Mouse (Mus musculus) lung, embryonic 16.5 days (tissue): ENCODE results near the gene Txndc2. TPM values are rescaled to one million over a fixed set of nuclear protein-coding genes. Genes with fewer than 3 reads are reported as not detected.

Source experiments
- ATAC-seq: fragments of 200-750 bp; cut with Nextera tagmentation; 2 replicates; pipeline ENCODE4 v1.8.0; 2017; ENCODE audit warnings: low read depth, mild to moderate bottlenecking, moderate library complexity
- H3K27ac ChIP-seq: fragments of 300-500 bp; sonication (generic); 2 replicates; pipeline ENCODE4 v1.5.1; 2014; ENCODE audit warnings: mild to moderate bottlenecking, control low read depth, low read length
- H3K27me3 ChIP-seq: fragments of 300-500 bp; sonication (generic); 2 replicates; pipeline ENCODE4 v1.6.1; 2014; ENCODE audit warnings: low read depth, low read length, mixed read lengths; ENCODE audit not compliant: control insufficient read depth, insufficient read depth
- H3K36me3 ChIP-seq: fragments of 300-500 bp; sonication (generic); 2 replicates; pipeline ENCODE4 v1.6.1; 2014; ENCODE audit warnings: low read length; ENCODE audit not compliant: control insufficient read depth, insufficient read depth
- H3K4me1 ChIP-seq: fragments of 300-500 bp; sonication (generic); replicated peaks from 2 replicates; pipeline ENCODE4 v1.6.1; 2014; ENCODE audit warnings: low read length, mixed read lengths; ENCODE audit not compliant: control insufficient read depth, insufficient read depth
- H3K4me2 ChIP-seq: fragments of 300-500 bp; sonication (generic); 2 replicates; pipeline ENCODE4 v1.6.1; 2014; ENCODE audit warnings: low read depth, low read length, control low read depth
- H3K4me3 ChIP-seq: fragments of 300-500 bp; sonication (generic); 2 replicates; pipeline ENCODE4 v1.5.1; 2014; ENCODE audit warnings: mild to moderate bottlenecking, low read length, control low read depth
- H3K9ac ChIP-seq: fragments of 300-500 bp; sonication (generic); 2 replicates; pipeline ENCODE4 v1.6.1; 2014; ENCODE audit warnings: low read length, control low read depth
- H3K9me3 ChIP-seq: fragments of 300-500 bp; sonication (generic); 2 replicates; pipeline ENCODE4 v1.6.1; 2016; ENCODE audit warnings: low read length; ENCODE audit not compliant: control insufficient read depth
- WGBS: fragments of 180-500 bp; shearing (Covaris S2); extraction: QIAGEN DNeasy Blood & Tissue Kit; methylation state at CpG from one replicate; pipeline ENCODE4 v1.1.7; 2014; 5-methylcytosine and 5-hydroxymethylcytosine counted together
- polyA plus RNA-seq: library from polyadenylated mRNA; unstranded; fragments of >200 nt; fragmentation: Nextera tagmentation; extraction: Ambion mirVana; gene quantifications from 2 replicates; pipeline ENCODE4 v1.2.1, GENCODE M21; 2015

Gene Txndc2
- polyA plus RNA-seq, 1 experiment from 2014 or later: not detected

DNA sequence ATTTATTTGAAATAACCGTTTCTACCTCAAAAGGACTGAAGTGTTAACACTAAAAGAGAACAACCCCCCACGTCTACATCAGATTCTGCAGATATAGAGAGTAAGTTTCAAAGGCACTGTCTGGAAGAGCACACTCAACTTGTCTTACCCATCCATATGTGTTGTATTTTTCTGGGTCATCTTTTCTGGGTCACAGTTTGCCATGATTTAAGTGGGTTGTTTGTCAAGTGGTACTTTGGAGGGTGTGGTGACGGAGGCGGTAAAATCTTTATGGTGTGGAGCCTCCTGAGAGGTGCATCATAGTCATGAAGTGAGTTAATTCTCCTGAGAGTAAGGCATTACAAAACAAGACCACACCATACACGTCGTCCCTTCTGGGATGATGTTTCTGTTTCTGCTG lies 16.4 kb downstream of the Txndc2 start:
- WGBS: 77% methylated on average over 6 of the region's 6 CpGs
- Histone ChIP-seq H3K4me1 (no peaks in the 10 kb centered on the region), H3K4me3 (no peak overlapping the region)

DNA sequence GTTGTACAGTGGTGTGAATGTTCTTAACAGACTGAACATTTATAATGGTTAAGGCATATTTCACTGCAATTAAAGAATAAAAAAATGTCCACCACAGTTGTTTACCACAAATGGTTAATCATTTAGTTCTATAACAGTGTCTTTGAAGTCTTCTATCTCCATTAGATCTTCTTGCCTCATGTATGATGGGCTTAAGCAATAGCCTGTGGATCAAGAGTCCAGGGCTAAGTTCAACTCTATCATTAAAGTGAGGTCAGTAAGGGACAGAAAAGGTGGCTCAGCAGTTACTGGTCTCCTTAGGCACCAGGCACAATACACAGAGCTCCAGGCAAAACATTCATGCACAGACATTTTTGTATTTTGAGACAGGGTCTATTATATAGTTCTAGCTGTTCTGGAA lies 18.8 kb downstream of the Txndc2 start:
- H3K4me3 ChIP-seq: no peak overlapping the region
- H3K9ac ChIP-seq: no peak overlapping the region
- no peaks in the 10 kb centered on the region for H3K36me3 ChIP-seq
- no peak overlapping the region for H3K27ac ChIP-seq
- no peaks in the 10 kb centered on the region for H3K4me1 ChIP-seq
- ATAC-seq: no peak
- H3K27me3 ChIP-seq: no peaks in the 10 kb centered on the region
- no peaks in the 10 kb centered on the region; the same call in 1 of the 2 replicates for H3K9me3 ChIP-seq
- no peak overlapping the region for H3K4me2 ChIP-seq

More for the DNA sequence above, 16.4 kb downstream of the Txndc2 start:
- no peak overlapping the region for H3K4me2 ChIP-seq
- no peak overlapping the region for H3K27ac ChIP-seq
- H3K27me3 ChIP-seq: no peaks in the 10 kb centered on the region
- H3K36me3 ChIP-seq: no peaks in the 10 kb centered on the region
- no peak overlapping the region for H3K9ac ChIP-seq
- ATAC-seq: no peak
- no peaks in the 10 kb centered on the region; the same call in 1 of the 2 replicates for H3K9me3 ChIP-seq

DNA sequence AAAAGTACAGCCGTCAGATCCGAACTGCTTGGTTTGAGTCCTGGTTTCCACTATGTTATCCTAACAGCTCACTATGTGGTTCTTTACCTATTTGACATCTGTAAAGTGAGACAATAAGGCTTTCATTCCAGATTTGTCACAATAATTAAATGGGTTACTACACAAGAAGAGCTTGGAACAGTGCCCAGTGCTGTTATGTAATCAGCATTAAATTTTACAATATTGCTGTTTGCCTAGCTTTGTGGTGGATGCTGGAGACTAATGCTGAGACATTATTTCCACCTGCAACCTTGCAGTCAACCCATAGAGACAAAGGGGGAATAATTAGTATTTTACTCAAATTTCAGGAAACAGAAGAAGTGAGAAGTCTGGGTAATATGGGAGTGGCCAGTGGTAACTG lies 23.5 kb downstream of the Txndc2 start:
- H3K4me3 ChIP-seq: no peak overlapping the region
- H3K36me3 ChIP-seq: no peaks in the 10 kb centered on the region
- H3K27ac ChIP-seq: no peak overlapping the region
- no peaks in the 10 kb centered on the region for H3K27me3 ChIP-seq
- no peaks in the 10 kb centered on the region for H3K4me1 ChIP-seq
- H3K4me2 ChIP-seq: no peak overlapping the region
- 86% methylated on average over 2 of the region's 2 CpGs for WGBS
- no peak for ATAC-seq
- H3K9me3 ChIP-seq: no peaks in the 10 kb centered on the region
- H3K9ac ChIP-seq: no peak overlapping the region

DNA sequence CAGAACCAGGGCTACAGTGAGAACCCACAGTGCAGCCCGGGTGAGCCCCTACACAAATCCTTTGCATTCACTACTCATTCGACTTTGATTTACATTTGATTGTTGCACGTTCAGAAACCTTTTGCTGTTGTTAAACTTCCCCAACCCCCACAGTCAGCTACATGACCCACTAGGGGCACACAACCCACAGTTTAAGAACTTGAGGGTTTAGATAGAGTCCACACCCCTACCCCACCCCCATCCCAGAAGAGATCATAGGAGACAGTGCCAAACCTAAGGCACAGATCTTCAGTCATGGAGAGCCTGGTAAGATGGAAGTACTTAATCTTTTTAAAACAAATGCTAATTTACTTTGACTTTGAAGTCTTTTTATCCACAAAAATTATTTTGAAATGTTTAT lies 26.3 kb downstream of the Txndc2 start:
- Histone ChIP-seq H3K9ac (no peak overlapping the region), H3K4me1 (peaks cover 5% of the 10 kb centered on the region; the same call in 1 of the 2 replicates), H3K9me3 (no peaks in the 10 kb centered on the region), H3K4me2 (no peak overlapping the region), H3K4me3 (no peak overlapping the region), H3K27ac (no peak overlapping the region), H3K36me3 (no peaks in the 10 kb centered on the region), H3K27me3 (no peaks in the 10 kb centered on the region)
- ATAC-seq: no peak
- WGBS: 38% methylated on average over 3 of the region's 3 CpGs

DNA sequence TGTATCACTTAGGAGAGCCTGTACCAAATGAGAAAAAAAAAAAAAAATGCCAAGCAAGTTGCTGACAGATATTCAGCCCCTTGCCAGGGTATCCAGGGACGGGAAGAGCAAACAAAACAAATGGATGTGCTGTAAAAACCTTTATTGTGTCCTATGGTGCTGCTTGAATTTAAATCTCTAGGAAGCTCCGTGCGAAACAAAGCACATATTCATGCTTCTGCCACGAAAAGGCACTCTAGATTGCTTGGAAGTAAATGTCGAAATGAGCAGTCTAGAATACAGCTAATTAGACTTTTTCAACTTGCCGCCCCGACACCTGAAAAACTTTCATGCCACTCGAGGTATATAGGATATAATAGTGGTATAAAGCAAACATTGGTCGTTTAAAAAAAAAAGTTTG lies 27.5 kb downstream of the Txndc2 start:
- no peaks in the 10 kb centered on the region for H3K27me3 ChIP-seq
- peak overlapping the region; percentile 100 for H3K27ac ChIP-seq
- peak overlapping the region; percentile 66 for H3K4me3 ChIP-seq
- H3K9ac ChIP-seq: peak overlapping the region; percentile 99
- H3K4me2 ChIP-seq: peak overlapping the region; percentile 78
- 0% methylated on average over 9 of the region's 9 CpGs for whole genome bisulfite sequencing
- H3K4me1 ChIP-seq: peaks cover 13% of the 10 kb centered on the region
- H3K9me3 ChIP-seq: no peaks in the 10 kb centered on the region
- no peak for ATAC-seq
- 0 out of 2 replicates have a peak, but pooled peaks cover under 1% of the 10 kb centered on the region for H3K36me3 ChIP-seq

DNA sequence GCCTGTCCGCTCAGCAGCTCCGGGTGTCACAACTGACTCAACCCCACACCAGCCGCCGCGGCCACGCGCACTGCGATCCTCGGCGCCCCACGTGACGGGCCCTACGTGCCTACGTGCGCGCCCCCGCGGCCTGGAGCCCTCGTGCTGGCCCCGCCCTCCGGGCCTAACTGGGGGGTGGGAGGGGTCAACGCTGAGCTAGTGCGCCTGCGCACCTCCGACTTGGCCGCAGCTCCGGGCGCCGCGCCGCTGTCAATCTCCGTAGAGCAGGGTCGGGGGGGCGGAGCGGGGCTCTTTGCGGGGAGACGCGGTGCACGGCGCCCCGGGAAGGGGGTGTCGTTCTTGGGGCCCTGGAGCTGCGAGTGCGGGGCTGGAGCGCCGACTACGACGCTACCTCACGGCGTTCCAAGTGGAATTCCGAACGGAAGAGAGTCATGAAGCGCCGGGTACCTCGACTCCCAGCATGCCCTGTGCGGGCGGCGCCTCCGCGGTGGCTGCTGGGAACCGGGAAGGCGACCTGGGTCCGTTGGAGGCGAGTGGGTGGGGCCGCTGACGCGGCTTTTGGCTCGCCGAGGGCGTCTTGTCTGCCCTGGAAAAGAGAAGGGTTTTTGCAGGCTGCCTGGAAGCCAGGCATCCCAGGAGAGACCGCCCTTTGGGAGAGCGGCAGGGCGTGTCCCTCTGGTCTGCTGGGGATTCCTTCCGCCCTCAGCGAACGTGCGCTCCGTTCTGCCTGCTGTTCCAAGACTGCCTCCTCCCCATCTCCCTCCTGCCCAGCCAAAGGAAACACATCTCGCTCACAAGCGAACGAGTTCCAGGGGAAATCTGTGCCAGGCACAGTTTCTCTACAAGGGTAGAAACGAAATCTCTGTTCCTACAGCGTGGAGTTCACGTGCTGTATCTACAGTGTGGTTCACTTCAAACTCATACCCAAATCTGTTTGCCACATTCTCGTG lies 28.2 kb downstream of the Txndc2 start, which contains the start of gene Vapa:
TSS of gene Vapa (minus strand) at position 93 of the 950 bp plus-strand sequence.
- H3K27me3 ChIP-seq: no peaks in the 10 kb centered on the region
- H3K4me2 ChIP-seq: peak within 1 kb of the TSS; percentile 78
- peaks cover 20% of the 10 kb centered on the region for H3K4me1 ChIP-seq
- peak; percentile 95 for ATAC-seq
- H3K4me3 ChIP-seq: peak within 1 kb of the TSS; percentile 66
- WGBS: under 1% methylated on average over 83 of the region's 85 CpGs
- H3K9me3 ChIP-seq: no peaks in the 10 kb centered on the region
- 0 out of 2 replicates have a peak, but pooled peaks cover 3% of the 10 kb centered on the region for H3K36me3 ChIP-seq
- peak within 1 kb of the TSS; percentile 99 for H3K9ac ChIP-seq
- H3K27ac ChIP-seq: peak within 1 kb of the TSS; percentile 100

DNA sequence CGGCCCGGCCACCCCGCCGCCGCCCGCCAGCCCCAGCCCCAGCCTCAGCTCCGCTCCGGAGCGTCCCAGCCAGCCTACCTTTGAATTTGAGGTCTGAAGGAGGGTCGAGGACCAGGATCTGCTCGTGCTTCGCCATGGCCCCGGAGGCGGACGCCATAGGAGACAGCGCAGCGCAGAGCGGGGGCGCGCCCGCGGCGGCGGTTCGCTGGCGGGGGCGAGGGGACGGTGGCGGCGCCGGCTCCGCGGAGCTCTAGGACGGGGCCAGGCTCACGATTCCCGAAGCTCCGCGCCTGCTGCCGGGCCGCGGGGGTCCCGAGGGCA lies 28.9 kb downstream of the Txndc2 start:
- Histone ChIP-seq H3K4me1 (peaks cover 22% of the 10 kb centered on the region), H3K27me3 (no peaks in the 10 kb centered on the region), H3K27ac (peak overlapping the region; percentile 100), H3K9ac (peak overlapping the region; percentile 99), H3K36me3 (0 out of 2 replicates have a peak, but pooled peaks cover 3% of the 10 kb centered on the region), H3K4me2 (peak overlapping the region; percentile 75), H3K9me3 (no peaks in the 10 kb centered on the region), H3K4me3 (peak overlapping the region; percentile 66)
- ATAC-seq: peak; percentile 51
- 1% methylated on average over 15 of the region's 42 CpGs for WGBS

DNA sequence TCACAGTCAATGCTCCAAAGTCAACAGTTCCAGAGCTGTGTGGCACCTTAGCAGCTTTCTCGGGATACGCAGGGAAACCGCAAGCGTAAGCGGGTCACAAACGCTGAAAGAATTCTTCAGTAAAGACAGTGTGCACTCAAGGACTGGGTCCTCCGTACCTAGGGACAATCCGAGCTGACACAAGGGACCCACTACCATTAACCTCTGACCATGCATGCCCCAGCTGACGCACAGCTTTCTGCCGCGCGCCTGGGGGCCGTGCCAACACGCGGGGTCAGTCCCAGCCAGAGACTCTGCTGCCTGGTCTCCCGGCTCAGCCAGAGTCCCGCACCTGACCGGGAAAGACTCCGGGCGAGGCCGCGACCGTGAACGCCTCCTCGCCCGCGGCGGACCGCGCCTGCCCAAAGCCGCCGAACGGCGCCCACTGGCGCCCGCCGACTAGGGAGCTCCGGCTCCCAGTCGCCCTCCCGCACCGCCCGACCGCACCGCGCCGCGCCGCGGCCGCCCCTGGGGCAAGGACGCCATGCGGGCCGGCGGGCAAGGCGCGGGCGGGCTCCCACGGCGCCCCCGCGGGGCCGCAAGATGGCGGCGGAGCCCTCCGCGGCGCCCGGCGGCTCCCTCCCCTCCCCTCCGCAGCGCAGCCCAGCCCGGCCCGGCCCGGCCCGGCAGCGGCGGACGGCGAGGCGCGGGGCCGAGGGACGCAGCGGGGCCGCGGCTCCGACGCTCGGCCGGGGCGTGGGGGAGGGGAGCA lies 29.4 kb downstream of the Txndc2 start:
- H3K9ac ChIP-seq: peak overlapping the region; percentile 99
- peak overlapping the region; percentile 100 for H3K27ac ChIP-seq
- no peaks in the 10 kb centered on the region for H3K9me3 ChIP-seq
- under 1% methylated on average over 47 of the region's 91 CpGs for WGBS
- 0 out of 2 replicates have a peak, but pooled peaks cover 3% of the 10 kb centered on the region for H3K36me3 ChIP-seq
- H3K4me2 ChIP-seq: peak overlapping the region; percentile 75
- H3K4me3 ChIP-seq: peak overlapping the region; percentile 66
- ATAC-seq: peak; percentile 22
- no peaks in the 10 kb centered on the region for H3K27me3 ChIP-seq
- peaks cover 27% of the 10 kb centered on the region for H3K4me1 ChIP-seq

DNA sequence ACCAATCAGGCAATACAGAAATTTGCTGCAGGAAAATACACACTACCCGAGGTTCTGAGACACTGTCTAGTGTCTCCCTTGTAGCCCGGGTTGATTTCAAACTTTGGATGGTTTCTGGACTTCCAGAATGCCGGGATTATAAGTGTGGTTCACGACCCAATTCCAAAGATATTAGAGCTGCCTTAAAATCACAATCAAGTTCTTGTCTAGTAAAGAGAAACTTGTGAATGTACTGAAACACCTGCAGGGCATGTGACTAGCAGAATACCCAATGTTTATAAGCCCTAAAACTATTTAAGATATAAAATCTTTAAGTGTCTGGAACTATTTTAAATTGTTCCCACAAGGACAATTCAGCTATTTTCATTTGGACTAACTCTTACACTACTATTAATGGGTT lies 30.2 kb downstream of the Txndc2 start:
- Histone ChIP-seq H3K9me3 (no peaks in the 10 kb centered on the region), H3K27me3 (no peaks in the 10 kb centered on the region), H3K4me2 (peak overlapping the region; percentile 75), H3K4me1 (peaks cover 27% of the 10 kb centered on the region), H3K4me3 (peak overlapping the region; percentile 66), H3K9ac (peak overlapping the region; percentile 42), H3K36me3 (0 out of 2 replicates have a peak, but pooled peaks cover 3% of the 10 kb centered on the region), H3K27ac (no peak overlapping the region)
- 1% methylated on average over 4 of the region's 4 CpGs for WGBS
- no peak for ATAC-seq
